Mouse (Mus musculus) MEL (cell line): Measurements from ENCODE around the gene Dmkn. TPM values are rescaled to one million over a fixed set of nuclear protein-coding genes. Genes with fewer than 3 reads are reported as not detected.

Experiments used
- DNase-seq: peaks from one replicate; pipeline ENCODE4 v3.0.0; 2011; ENCODE audit warnings: low read depth, low spot score
- H3K27ac ChIP-seq: 2 replicates; pipeline ENCODE4 v1.5.1; 2012; ENCODE audit warnings: low read depth, mild to moderate bottlenecking, control low read depth, low read length, moderate library complexity; ENCODE audit not compliant: control insufficient read depth
- H3K27me3 ChIP-seq, 2 experiments: fragments of 150-350 bp in 1 of 2; sonication (generic) in 1 of 2; 2 replicates each; pipeline ENCODE4 v1.6.1; 2012; ENCODE audit warnings: low read length in 2 of 2, mild to moderate bottlenecking in 2 of 2, improper control_type of control experiment in 1 of 2, moderate library complexity in 1 of 2; ENCODE audit not compliant: insufficient read depth in 2 of 2, control insufficient read depth in 1 of 2
- H3K36me3 ChIP-seq, 2 experiments: 2 replicates each; pipeline ENCODE4 v1.6.1; 2012 to 2014; ENCODE audit warnings: low read length in 2 of 2, improper control_type of control experiment in 1 of 2, inconsistent platforms in 1 of 2, mild to moderate bottlenecking in 1 of 2; ENCODE audit not compliant: insufficient read depth in 2 of 2, control insufficient read depth in 1 of 2
- H3K4me1 ChIP-seq, 2 experiments: fragments of 150-350 bp in 1 of 2; sonication (generic) in 1 of 2; 2 replicates each; pipeline ENCODE4 v1.6.1; 2012; ENCODE audit warnings: low read length in 2 of 2, improper control_type of control experiment in 1 of 2, mild to moderate bottlenecking in 1 of 2; ENCODE audit not compliant: insufficient read depth in 2 of 2, control insufficient read depth in 1 of 2
- H3K4me3 ChIP-seq, 2 experiments: fragments of 150-350 bp in 1 of 2; sonication (generic) in 1 of 2; 2 replicates each; pipeline ENCODE4 v1.5.1; 2012; ENCODE audit warnings: low read depth in 2 of 2, low read length in 2 of 2, mild to moderate bottlenecking in 2 of 2, moderate library complexity in 2 of 2, control low read depth in 1 of 2, improper control_type of control experiment in 1 of 2; ENCODE audit not compliant: control insufficient read depth in 1 of 2, insufficient read depth in 1 of 2
- H3K79me2 ChIP-seq: 2 replicates; pipeline ENCODE4 v1.6.1; 2012; ENCODE audit warnings: mild to moderate bottlenecking, low read length, moderate library complexity; ENCODE audit not compliant: control insufficient read depth, poor library complexity, insufficient read depth
- H3K9ac ChIP-seq: 2 replicates; pipeline ENCODE4 v1.6.1; 2012; ENCODE audit warnings: low read depth, mild to moderate bottlenecking, control low read depth, low read length, moderate library complexity; ENCODE audit not compliant: control insufficient read depth, poor library complexity, severe bottlenecking
- H3K9me3 ChIP-seq: fragments of 150-350 bp; sonication (generic); replicated peaks from 2 replicates; pipeline ENCODE4 v1.6.1; 2012; ENCODE audit warnings: mild to moderate bottlenecking, low read length, improper control_type of control experiment, moderate library complexity; ENCODE audit not compliant: insufficient read depth
- BHLHE40 ChIP-seq: IDR thresholded peaks from 2 replicates; pipeline ENCODE4 v1.6.1; 2012; ENCODE audit warnings: low read depth, mild to moderate bottlenecking, inconsistent platforms, low read length, improper control_type of control experiment, borderline replicate concordance
- CTCF ChIP-seq, 3 experiments: IDR thresholded peaks in 2 of 3; conservative IDR thresholded peaks in 1 of 3; 2 replicates each; pipeline ENCODE4 v1.5.1; 2011 to 2012; ENCODE audit warnings: low read length in 3 of 3, low read depth in 2 of 3, mild to moderate bottlenecking in 2 of 3, improper control_type of control experiment in 1 of 3, inconsistent platforms in 1 of 3, mixed read lengths in 1 of 3, moderate library complexity in 1 of 3; ENCODE audit not compliant: control insufficient read depth in 1 of 3, insufficient read depth in 1 of 3, poor library complexity in 1 of 3, severe bottlenecking in 1 of 3
- E2F4 ChIP-seq: IDR thresholded peaks from 2 replicates; pipeline ENCODE4 v1.6.1; 2011; ENCODE audit warnings: low read depth, low read length, improper control_type of control experiment, borderline replicate concordance
- ELF1 ChIP-seq: IDR thresholded peaks from 2 replicates; pipeline ENCODE4 v1.6.1; 2014; ENCODE audit warnings: low read depth, mild to moderate bottlenecking, inconsistent platforms, low read length, improper control_type of control experiment, moderate library complexity
- ETS1 ChIP-seq: IDR thresholded peaks from 2 replicates; pipeline ENCODE4 v1.6.1; 2012; ENCODE audit warnings: low read depth, mild to moderate bottlenecking, inconsistent platforms, low read length, improper control_type of control experiment, moderate library complexity
- GABPA ChIP-seq: IDR thresholded peaks from 2 replicates; pipeline ENCODE4 v1.6.1; 2012; ENCODE audit warnings: low read depth, mild to moderate bottlenecking, inconsistent platforms, low read length, improper control_type of control experiment, moderate library complexity
- MEF2A ChIP-seq: IDR thresholded peaks from 2 replicates; pipeline ENCODE4 v1.6.1; 2014; ENCODE audit warnings: low read depth, mild to moderate bottlenecking, inconsistent platforms, low read length, improper control_type of control experiment; ENCODE audit not compliant: poor library complexity, insufficient replicate concordance, severe bottlenecking; ENCODE audit errors: extremely low read depth
- MXI1 ChIP-seq: IDR thresholded peaks from 2 replicates; pipeline ENCODE4 v1.6.1; 2011; ENCODE audit warnings: mild to moderate bottlenecking, low read depth, low read length, improper control_type of control experiment
- NELFE ChIP-seq: IDR thresholded peaks from 2 replicates; pipeline ENCODE4 v1.6.1; 2011; ENCODE audit warnings: low read depth, low read length, improper control_type of control experiment
- NRF1 ChIP-seq: IDR thresholded peaks from 2 replicates; pipeline ENCODE4 v1.6.1; 2014; ENCODE audit warnings: low read depth, mild to moderate bottlenecking, inconsistent platforms, low read length, improper control_type of control experiment, moderate library complexity; ENCODE audit not compliant: poor library complexity, insufficient read depth, severe bottlenecking
- RAD21 ChIP-seq: IDR thresholded peaks from 2 replicates; pipeline ENCODE4 v1.6.1; 2011; ENCODE audit warnings: mild to moderate bottlenecking, low read depth, low read length, improper control_type of control experiment
- RCOR1 ChIP-seq: IDR thresholded peaks from 2 replicates; pipeline ENCODE4 v1.6.1; 2012; ENCODE audit warnings: low read depth, mild to moderate bottlenecking, inconsistent platforms, low read length, improper control_type of control experiment
- SMC3 ChIP-seq: IDR thresholded peaks from 2 replicates; pipeline ENCODE4 v1.6.1; 2011; ENCODE audit warnings: low read depth, low read length, improper control_type of control experiment
- TBP ChIP-seq: IDR thresholded peaks from 2 replicates; pipeline ENCODE4 v1.8.0; 2011; ENCODE audit warnings: low read depth, low read length, improper control_type of control experiment
- UBTF ChIP-seq: IDR thresholded peaks from 2 replicates; pipeline ENCODE4 v1.6.1; 2012; ENCODE audit warnings: low read depth, mild to moderate bottlenecking, inconsistent platforms, low read length, improper control_type of control experiment, moderate library complexity, borderline replicate concordance; ENCODE audit not compliant: insufficient read depth
- USF1 ChIP-seq: IDR thresholded peaks from 2 replicates; pipeline ENCODE4 v1.6.1; 2014; ENCODE audit warnings: low read depth, mild to moderate bottlenecking, inconsistent platforms, low read length, improper control_type of control experiment, moderate library complexity
- ZC3H11A ChIP-seq: IDR thresholded peaks from 2 replicates; pipeline ENCODE4 v1.6.1; 2012; ENCODE audit warnings: low read depth, mild to moderate bottlenecking, inconsistent platforms, low read length, improper control_type of control experiment
- polyA plus RNA-seq, 2 experiments: library from polyadenylated mRNA; stranded (reverse) in 1 of 2; unstranded in 1 of 2; fragments of >175 nt in 1 of 2; fragments of >200 nt in 1 of 2; gene quantifications; 2 replicates each; pipeline versions ENCODE4 v1.2.1 to v1.2.4; 2012; ENCODE audit warnings: low replicate concordance in 2 of 2, low read depth in 1 of 2; ENCODE audit not compliant: insufficient read length in 2 of 2, insufficient read depth in 1 of 2, missing spikeins in 1 of 2
- total RNA-seq: library from RNA; depleted of rRNA; stranded (reverse); fragments of 300-350 nt; gene quantifications from 2 replicates; pipeline ENCODE4 v1.2.3, GENCODE M21; 2012

Dmkn gene
- total and polyA plus RNA-seq, 3 experiments = not detected

DNA sequence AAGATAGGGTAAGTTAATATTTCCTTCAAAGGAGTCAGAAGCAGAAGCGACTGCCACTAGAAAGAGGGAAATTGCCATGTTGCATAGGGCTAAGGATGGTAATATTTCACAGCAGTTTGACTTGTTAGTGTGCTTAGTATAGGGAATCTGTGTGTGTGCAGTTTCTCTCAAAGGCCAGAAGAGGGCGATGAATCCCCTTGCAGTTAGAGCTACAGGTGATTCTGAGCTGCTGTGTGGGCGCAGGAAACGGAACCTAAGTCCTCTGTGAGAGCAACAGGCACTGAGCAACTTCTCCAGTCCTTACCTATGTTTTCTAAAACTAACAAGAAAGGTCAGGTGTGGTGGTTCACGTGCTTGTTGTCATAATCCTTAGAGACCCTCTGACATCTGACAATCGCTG is 46.8 kb downstream of the Dmkn start:
- Histone ChIP-seq H3K27ac (no peak overlapping the region), H3K9me3 (no peaks in the 10 kb centered on the region), H3K9ac (no peak overlapping the region), H3K79me2 (no peaks in the 10 kb centered on the region), H3K27me3 (no peaks in the 10 kb centered on the region; a peak in 2 of 4 replicates), H3K4me3 (no peak overlapping the region), H3K36me3 (no peaks in the 10 kb centered on the region), H3K4me1 (no peaks in the 10 kb centered on the region)
- TF ChIP-seq SMC3 = peak; percentile 90
- peak; percentile 56 to 82 (median 73) for TF ChIP-seq CTCF (IDR thresholded peaks at IDR 0.05 in 2 of 3, conservative IDR thresholded peaks at IDR 0.05 in 1 of 3; ENCODE audit: control insufficient read depth in 1 of 3, insufficient read depth in 1 of 3, low read depth in 2 of 3, low read length in 3 of 3, poor library complexity in 1 of 3, severe bottlenecking in 1 of 3)
- no peak for TF ChIP-seq ELF1
- TF ChIP-seq MXI1 = no peak
- peak; percentile 90 for TF ChIP-seq ZC3H11A
- no peak for TF ChIP-seq GABPA
- peak; percentile 79 for TF ChIP-seq RAD21
- peak; percentile 67 for DNase-seq

DNA sequence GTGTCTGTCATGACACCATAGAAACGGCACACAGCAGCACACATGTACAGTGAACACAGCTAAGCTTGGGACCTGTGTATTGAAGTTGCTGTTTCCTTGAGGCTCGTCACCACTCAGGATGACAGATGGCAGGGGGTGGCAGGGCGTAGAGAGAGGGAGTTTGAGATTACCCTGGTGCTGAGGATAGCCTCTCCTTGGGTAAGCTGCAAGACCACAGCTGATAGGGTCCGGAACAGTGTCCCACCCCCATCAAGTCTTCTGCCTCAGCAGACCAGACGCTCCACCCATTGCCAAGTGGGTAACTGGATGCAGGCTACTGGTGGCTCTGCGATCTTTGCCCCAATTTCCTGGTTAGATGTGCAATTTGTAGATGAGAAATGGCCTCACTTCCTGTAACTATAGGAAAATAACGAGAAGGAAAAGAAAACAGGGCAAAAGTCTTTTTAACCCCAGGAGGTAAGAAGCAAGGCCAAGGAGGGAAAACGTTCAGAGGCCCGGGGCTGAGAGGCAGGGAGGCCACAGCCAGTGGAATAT is 48.3 kb downstream of the Dmkn start:
- TF ChIP-seq BHLHE40 (no peak), NELFE (no peak), USF1 (no peak), NRF1 (no peak)
- Histone ChIP-seq H3K4me3 (no peak overlapping the region), H3K27ac (no peak overlapping the region), H3K9me3 (no peaks in the 10 kb centered on the region), H3K79me2 (no peaks in the 10 kb centered on the region), H3K9ac (no peak overlapping the region), H3K4me1 (no peaks in the 10 kb centered on the region), H3K27me3 (peaks cover 0 to 1% of the 10 kb centered on the region in 2 experiments; a peak in 2 of 4 replicates), H3K36me3 (no peaks in the 10 kb centered on the region)
- DNase-seq = no peak

DNA sequence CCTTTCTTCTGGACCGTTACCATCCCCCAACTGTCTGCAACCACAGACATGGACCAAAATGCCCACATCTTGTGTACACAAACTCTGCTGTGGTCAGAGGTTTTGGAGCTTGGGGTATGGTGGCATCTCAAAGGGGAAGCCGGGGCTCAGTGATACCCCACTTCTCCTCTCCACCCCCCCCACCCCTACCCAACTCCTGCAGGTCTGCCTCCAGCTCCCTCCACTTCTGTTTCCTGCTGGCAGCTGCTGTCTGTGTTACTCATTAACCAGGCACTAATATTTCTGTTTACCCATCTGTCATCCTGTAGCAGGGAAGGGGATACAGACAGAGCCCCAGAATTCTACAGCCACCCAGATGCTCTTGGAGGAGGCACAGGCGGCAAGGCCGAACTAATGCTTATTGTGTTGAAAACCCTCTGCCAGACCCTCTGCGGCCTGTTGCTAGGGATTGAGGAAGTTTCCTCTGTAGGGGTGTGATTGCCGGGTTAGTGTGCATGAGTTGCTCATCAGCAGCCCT is 48.8 kb downstream of the Dmkn start:
- Histone ChIP-seq H3K9ac (no peak overlapping the region), H3K4me3 (no peak overlapping the region)
- TF ChIP-seq ETS1 (no peak), TBP (peak; percentile 75), MEF2A (no peak), RCOR1 (no peak), UBTF (no peak), E2F4 (no peak)

More for the DNA sequence above, 48.8 kb downstream of the Dmkn start:
- H3K79me2 ChIP-seq = no peaks in the 10 kb centered on the region
- DNase-seq = peak; percentile 27
- H3K36me3 ChIP-seq = no peaks in the 10 kb centered on the region
- no peaks in the 10 kb centered on the region for H3K4me1 ChIP-seq
- peaks cover 0 to 1% of the 10 kb centered on the region in 2 experiments; a peak in 2 of 4 replicates for H3K27me3 ChIP-seq
- H3K27ac ChIP-seq = no peak overlapping the region
- H3K9me3 ChIP-seq = no peaks in the 10 kb centered on the region
